Mouse (Mus musculus) 3T3-L1 (cell line): ENCODE measurements around the gene Prrc2b.

Experiments
- DNase-seq: peaks from one replicate; pipeline ENCODE4 v3.0.0-alpha.2; 2015; ENCODE audit warnings: low read depth, low spot score

The Prrc2b gene

DNA sequence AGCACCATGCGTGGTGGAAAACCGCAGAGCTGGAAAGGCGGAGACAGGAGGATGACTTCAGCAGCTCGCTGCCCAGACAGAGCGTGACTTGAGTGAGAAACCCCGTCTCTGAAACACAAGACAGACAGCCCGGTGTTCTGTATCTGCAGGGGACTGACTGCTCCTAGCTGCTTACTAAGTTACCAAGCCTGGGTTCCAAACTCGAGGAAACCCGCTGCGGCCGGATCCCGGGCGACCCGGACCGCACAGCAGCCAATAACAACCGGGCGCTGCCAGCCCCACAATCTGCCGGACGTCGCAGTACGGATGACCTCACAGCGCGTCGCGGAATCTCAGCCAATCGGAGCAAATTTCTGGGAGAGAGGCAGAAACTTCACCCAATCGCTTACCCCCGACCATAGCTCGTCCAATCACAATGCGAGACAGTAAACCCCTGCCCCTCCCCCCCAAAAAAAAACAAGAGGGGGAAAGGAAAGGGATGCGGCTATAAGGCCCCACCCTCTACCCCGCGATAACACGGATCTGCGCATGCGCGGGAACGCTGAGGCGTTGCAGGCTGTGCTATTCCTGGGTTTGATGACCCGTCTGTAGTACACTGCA lies 13.1 kb upstream of the Prrc2b start:
- DNase-seq, result peak; percentile 100

- DNase-seq, result no peak
These were observed 11.5 kb upstream of the Prrc2b start for GRCm38 (mm10) chr2:32139377-32139776.

DNA sequence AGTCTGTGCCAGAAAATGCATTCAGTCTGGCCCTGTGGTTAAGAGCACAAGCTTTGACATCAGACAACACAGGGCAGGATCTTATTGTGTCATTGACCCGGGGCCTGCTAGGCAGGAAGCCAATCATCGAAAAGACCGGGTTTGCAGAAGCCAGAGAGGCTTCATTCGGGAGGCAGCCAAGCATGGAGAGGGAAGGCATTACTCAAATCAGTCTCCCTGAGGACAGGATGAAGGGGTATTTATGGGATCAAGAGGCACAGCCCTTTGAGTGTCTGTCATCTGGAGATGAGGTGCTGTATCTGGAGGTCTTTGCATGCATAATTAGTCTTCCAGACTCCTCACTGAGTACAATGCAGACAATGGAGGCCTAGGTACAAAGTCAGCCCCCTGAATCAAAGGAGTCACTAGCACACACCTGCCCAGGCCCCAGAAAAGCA lies 10.4 kb upstream of the Prrc2b start:
- peak; percentile 54 for DNase-seq

DNA sequence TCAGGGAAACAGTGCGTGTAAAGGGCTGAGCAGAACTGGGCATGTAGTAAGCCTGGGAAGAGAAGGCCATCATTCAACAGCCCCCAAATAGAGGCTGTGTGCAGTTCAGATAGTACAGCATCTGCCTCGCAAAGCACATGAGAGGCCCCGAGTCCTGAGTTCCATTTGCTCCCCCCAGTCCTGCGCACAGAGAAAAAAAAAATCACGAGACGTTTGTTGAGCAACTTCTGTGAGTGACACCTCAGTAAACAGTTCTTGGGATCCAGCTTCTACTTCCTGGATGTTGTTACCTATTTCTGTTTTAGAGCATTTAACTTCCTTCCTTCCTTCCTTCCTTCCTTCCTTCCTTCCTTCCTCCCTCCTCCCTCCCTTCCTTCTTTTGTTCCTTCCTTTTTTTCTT lies 9.3 kb upstream of the Prrc2b start:
- DNase-seq, result no peak

- DNase-seq, result no peak
These were observed 8.5 kb upstream of the Prrc2b start for GRCm38 (mm10) chr2:32142368-32142767.

DNA sequence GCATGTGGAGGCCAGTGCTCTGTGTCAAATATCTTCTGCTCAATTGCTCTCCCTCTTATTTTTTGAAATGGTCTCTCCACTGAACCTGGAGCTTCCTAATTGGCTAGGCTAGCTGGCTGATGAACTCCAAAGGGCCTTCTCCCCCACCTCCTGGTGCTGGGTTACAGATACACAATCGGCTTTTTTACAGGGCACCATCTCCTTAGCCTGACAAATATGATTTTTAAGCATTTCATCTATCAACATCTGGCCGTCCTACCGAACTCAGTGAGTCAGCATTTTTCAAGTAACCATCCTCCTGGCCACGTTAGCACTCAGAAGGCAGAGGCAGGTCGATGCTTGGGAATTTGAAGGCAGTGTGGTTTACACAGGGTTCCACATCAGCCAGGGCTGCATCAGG lies 6.2 kb upstream of the Prrc2b start:
- no peak for DNase-seq

DNA sequence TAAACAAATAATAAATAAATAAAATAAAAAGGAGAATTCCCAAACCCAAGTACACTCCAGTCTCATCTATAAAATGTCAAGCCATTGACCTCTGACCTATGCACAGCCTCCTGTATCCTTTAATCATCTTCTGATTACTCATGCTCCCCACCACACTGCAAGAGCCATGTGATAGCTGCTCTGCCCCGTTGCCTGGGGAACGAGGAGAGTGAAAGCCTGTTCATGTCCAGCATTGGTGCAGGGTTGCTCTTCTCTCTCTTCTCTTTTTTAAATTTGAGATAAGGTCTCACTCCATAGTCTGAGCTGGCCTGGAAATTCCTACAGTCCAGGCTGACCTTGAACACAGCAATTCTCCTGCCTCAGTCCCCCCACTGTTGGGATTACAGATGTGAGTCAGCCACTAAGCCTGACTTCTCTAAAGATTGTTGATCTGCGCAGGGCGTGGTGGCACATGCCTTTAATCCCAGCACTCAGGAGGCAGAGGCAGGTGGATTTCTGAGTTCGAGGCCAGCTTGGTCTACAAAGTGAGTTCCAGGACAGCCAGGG lies 4.2 kb upstream of the Prrc2b start:
- peak; percentile 55 for DNase-seq

DNA sequence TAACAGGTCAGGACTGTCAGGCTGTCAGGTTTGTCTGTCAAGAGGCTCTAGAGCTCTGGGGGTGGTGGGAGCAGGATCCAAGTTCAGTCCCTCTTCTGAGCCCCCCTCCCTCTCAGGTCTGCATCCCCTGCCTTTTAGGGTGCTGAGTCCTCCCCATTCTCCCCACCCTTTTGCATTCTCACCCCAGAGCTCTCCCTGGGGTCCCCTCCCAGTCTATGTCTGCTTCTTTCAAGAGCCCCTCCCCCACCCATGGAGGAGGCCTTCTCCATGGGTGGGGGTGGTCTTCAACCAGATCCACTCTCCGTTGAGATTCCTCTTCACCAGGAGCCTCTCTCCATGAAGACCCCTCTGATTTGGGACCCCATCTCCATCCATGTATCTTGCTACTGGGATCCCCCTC lies 747 bp upstream of the Prrc2b start:
- DNase-seq, result no peak

DNA sequence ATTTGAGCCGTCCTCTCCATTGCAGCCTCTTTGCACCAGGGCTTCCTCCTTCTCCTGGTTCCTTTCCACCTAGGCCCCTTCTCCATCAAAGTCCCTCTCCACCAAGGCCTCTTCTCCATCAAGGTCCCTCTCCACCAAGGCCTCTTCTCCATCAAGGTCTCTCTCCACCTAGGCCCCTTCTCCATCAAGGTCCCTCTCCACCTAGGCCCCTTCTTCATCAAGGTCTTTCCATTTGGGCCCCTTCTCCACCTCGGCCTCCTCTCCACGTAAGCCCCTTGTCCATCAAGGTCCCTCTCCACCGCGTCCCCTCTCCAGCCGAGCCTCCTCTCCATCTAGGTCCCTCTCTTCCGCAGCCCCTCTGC lies 339 bp upstream of the Prrc2b start:
- DNase-seq, result peak; percentile 50

- DNase-seq, result peak; percentile 57
These were observed 931 bp downstream of the Prrc2b start for GRCm38 (mm10) chr2:32151660-32152366.

GRCm38 (mm10) chr2:32152367-32153034 lies 1.6 kb downstream of the Prrc2b start:
- DNase-seq, result no peak

DNA sequence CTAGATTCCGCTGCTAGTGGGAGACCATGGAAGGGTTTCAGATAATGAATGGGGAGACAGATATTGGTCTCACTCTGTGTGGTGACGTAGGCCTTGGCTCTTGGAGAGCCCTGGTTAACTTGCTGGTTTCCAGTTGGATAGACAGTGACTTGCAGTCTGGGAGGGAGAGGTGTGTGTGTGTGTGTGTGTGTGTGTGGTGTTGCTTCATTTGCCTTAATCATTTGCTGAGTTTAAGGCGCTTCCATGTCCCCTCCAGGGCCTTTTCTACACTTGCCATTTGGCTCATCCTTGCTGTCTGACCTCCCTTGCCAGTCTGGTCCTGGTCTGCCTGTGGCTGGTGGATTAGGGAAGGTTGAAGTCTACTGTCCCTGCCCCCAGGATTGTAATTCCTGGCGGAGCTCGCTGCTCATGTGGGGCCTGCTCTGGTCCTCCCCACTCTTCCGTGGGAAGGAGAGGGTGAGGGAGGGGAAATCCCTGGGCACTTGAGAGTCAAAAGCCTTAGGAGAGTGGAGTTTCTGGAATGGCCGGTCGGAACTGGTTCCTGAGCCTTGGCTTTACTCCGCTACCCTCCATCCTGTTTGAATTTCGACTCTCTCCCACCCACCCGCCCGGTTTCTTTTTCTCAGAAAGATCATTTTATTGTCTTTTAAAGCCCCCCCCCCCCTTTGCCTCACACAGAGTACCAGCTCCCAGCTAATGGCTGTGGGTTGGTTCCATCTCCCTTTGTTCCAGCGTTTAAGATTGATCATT lies 2.3 kb downstream of the Prrc2b start:
- DNase-seq, result peak; percentile 49

- DNase-seq, result no peak
These were observed 2.9 kb downstream of the Prrc2b start for GRCm38 (mm10) chr2:32153791-32154119.

GRCm38 (mm10) chr2:32154334-32154997 lies 3.6 kb downstream of the Prrc2b start:
- DNase-seq, result no peak

DNA sequence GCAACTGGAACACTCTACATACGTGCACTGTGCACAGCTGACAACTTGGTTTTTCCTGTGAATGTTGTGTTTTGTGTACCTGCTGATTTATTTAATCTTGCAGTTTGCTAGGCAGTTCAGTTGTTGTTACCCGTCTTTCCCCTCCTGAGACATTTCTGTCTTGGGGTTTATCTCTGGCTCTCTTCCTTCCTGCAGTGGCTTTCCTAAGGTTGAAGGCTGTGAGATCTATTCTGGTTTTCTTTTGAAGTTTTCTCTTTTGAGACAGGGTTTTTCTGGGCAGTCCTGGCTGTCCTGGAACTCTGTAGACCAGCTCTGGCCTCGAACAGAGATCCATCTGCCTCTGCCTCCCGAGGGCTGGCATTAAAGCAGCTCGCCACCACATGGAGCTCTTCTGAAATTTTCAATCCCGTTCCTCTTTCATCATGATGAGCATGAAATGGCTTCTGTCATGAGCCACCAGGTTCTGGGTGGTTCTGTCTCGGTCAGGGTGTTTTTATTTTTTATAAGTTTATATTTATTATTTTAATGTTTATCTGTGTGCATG lies 4.2 kb downstream of the Prrc2b start:
- DNase-seq, result no peak

DNA sequence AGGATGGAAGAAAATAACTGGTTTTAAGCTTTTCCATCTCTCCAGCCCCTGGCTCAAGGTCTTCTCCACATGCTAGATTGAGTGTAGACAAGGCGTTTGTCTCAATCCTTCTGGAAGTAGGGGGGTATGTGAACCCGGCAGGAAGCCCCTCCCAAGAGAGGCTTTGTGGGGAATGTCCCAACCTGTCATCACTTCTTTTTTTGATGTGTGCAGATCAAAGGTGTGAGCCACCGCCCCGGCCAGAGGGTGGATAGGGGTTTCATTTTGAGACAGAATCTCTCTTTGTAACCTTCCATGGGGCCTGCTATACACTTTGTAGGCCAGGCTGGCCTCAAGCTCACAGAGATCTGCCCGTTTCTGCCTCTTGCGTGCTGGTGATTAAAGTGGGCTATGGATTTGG lies 4.7 kb downstream of the Prrc2b start:
- DNase-seq, result no peak

DNA sequence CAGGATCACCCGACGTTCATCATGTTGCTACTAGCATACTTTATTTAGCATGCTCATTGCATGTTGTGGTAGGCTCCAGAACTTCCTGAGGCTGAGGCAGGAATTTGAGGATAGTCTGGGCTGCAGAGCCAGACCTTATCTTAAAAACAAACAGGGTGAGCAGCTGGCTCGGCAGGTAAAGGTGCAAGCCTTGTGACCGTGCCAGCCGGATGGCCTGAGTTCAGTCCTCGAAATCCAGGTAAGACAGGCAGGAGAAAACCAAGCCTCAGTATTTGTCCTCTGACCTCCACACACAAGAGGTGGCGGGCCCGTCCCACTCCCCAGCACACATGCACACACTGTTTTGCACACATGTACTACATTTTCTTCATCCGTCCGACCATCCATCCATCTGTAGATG lies 5.8 kb downstream of the Prrc2b start:
- DNase-seq, result no peak

GRCm38 (mm10) chr2:32157328-32157727 lies 6.4 kb downstream of the Prrc2b start:
- DNase-seq, result no peak

GRCm38 (mm10) chr2:32158616-32159239 lies 7.8 kb downstream of the Prrc2b start:
- DNase-seq, result no peak

- peak; percentile 47 for DNase-seq
These were observed 9.6 kb downstream of the Prrc2b start for GRCm38 (mm10) chr2:32160525-32160924.

DNA sequence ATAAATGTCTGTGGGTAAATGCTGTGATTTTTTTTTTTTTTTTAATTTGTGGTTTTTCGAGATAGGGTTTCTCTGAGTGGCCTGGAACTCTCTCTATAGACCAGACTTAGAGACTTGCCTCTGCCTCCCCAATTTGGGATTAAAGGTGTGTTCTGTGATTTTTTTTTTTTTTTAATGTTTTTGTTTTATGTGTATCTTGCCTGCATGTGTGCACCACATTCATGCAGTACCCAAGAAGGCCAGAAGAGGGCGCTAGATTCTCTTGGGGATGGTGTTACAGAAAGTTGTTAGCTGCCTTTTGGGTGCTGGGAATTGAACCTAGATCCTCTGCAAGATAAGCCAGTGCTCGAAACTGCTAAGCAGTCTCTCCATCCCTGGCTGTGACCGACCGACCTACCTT lies 10.1 kb downstream of the Prrc2b start:
- no peak for DNase-seq
